Mouse (Mus musculus): ENCODE measurements around the gene Tmem160. TPM values are rescaled to one million over a fixed set of nuclear protein-coding genes. Genes with fewer than 3 reads are reported as not detected.
A peak's percentile ranks its signal among the peaks of the same experiment; 100 is the strongest.

The Tmem160 gene
- total and polyA plus RNA-seq, 2 experiments from 2014 or later: 123 to 154 TPM

DNA sequence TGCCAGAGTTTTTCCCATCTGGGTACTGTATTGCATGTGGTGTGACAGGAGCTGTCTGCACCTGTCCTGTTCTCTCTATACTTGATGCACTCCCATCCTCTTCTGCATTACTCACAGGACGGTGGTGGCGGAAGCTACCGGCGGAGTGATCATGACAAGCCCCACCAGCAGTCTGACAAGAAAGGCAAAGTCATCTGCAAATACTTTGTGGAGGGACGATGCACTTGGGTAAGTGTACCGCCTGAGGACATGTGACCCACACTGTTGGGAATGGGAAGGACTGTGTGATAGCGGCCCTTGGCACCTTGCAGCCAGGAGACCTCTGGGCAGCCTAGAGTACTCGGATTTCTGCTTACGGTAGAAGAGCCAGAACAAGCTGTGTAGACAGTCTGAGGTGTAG is 28.8 kb upstream of the Tmem160 start:
- Histone ChIP-seq H3K4me3 (ENCODE audit: low read depth, low read length) (no peak overlapping the region), H3K4me2 (ENCODE audit: low read depth, low read length) (no peak overlapping the region), H3K27ac (ENCODE audit: low read depth) (no peak overlapping the region), H3K9ac (replicated peaks; ENCODE audit: low read depth, low read length) (no peak overlapping the region), H3K4me1 (ENCODE audit: control insufficient read depth, insufficient read depth) (no peaks in the 10 kb centered on the region), H3K9me3 (replicated peaks; ENCODE audit: control insufficient read depth, low read length) (no peaks in the 10 kb centered on the region), H3K27me3 (ENCODE audit: control insufficient read depth, insufficient read depth, low read length) (no peaks in the 10 kb centered on the region), H3K36me3 (replicated peaks; ENCODE audit: control insufficient read depth, insufficient read depth, low read length) (peaks cover 98% of the 10 kb centered on the region)
- DNase-seq (ENCODE audit: low spot score) (no peak), ATAC-seq (ENCODE audit: insufficient read depth, low read depth) (0 out of 2 replicates have a peak, but pooled peaks have one; percentile 8)
- TF ChIP-seq CTCF (IDR thresholded peaks at IDR 0.05; ENCODE audit: low read depth) (no peak), EP300 (IDR thresholded peaks at IDR 0.05; ENCODE audit: low read depth) (no peak)
- WGBS: 65% methylated on average over 9 of the region's 9 CpGs

DNA sequence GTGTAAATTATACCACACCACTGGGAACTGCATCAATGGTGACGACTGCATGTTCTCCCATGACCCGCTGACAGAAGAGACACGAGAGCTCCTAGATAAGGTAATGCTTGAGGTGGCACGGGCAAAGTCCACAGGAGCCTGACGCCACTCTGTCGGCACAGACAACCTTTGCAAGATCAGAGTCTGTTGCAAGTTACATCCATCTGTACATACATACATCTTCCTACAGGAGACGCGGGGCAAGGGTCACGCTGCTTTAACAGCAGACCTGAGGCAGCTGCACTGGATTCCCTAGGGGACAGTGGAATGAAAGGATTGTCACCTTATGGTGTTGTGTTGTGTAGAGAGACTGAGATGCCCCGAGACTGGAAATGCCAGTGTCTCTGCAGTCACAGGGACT is 26.9 kb upstream of the Tmem160 start:
- no peak overlapping the region for H3K4me2 ChIP-seq (ENCODE audit: low read depth, low read length)
- ATAC-seq (ENCODE audit: insufficient read depth, low read depth): no peak
- no peak overlapping the region for H3K4me3 ChIP-seq (ENCODE audit: low read depth, low read length)
- H3K4me1 ChIP-seq (ENCODE audit: control insufficient read depth, insufficient read depth): no peaks in the 10 kb centered on the region
- no peaks in the 10 kb centered on the region for H3K9me3 ChIP-seq (replicated peaks; ENCODE audit: control insufficient read depth, low read length)
- H3K27me3 ChIP-seq (ENCODE audit: control insufficient read depth, insufficient read depth, low read length): no peaks in the 10 kb centered on the region
- H3K36me3 ChIP-seq (replicated peaks; ENCODE audit: control insufficient read depth, insufficient read depth, low read length): peaks cover 98% of the 10 kb centered on the region
- TF ChIP-seq EP300 (IDR thresholded peaks at IDR 0.05; ENCODE audit: low read depth) (no peak), CTCF (IDR thresholded peaks at IDR 0.05; ENCODE audit: low read depth) (no peak)
- no peak for DNase-seq (ENCODE audit: low spot score)
- WGBS: 74% methylated on average over 10 of the region's 10 CpGs
- no peak overlapping the region for H3K9ac ChIP-seq (replicated peaks; ENCODE audit: low read depth, low read length)
- no peak overlapping the region for H3K27ac ChIP-seq (ENCODE audit: low read depth)

DNA sequence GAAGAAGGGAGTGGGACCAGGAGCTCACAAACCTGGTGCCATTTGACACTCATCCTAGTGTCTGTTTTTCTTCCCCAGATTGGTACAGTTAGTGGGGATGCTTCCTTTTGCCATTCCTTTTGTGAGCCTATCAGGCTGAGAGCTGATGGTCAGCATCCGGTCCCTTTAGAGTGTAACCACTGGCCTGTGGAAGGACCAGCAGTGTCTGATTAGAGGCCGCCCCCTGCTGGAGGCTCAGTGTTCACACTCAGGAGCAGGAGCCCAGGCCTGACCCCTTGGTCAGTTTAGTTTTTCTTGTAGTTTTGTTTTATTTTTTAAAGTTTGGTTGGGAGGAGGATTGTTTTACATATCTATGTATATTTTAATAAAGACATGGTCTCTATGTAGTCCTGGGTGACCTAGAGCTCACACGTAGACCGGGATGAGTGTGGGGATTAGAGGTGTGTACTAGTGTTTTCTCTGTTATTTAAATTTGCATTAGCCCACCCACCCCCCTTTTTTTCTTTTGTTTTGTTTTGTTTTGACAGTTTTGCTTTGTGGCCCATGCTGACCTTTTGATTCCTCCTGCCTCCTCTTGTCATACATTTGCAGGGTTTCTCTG is 26.4 kb upstream of the Tmem160 start:
- no peak overlapping the region for H3K4me3 ChIP-seq (ENCODE audit: low read depth, low read length)
- TF ChIP-seq CTCF (IDR thresholded peaks at IDR 0.05; ENCODE audit: low read depth) (peak; percentile 85), EP300 (IDR thresholded peaks at IDR 0.05; ENCODE audit: low read depth) (no peak)
- H3K27me3 ChIP-seq (ENCODE audit: control insufficient read depth, insufficient read depth, low read length): no peaks in the 10 kb centered on the region
- H3K27ac ChIP-seq (ENCODE audit: low read depth): no peak overlapping the region
- H3K4me1 ChIP-seq (ENCODE audit: control insufficient read depth, insufficient read depth): no peaks in the 10 kb centered on the region
- H3K4me2 ChIP-seq (ENCODE audit: low read depth, low read length): no peak overlapping the region
- ATAC-seq (ENCODE audit: insufficient read depth, low read depth) (peak; percentile 90), DNase-seq (ENCODE audit: low spot score) (peak; percentile 67)
- H3K9ac ChIP-seq (replicated peaks; ENCODE audit: low read depth, low read length): no peak overlapping the region
- H3K36me3 ChIP-seq (replicated peaks; ENCODE audit: control insufficient read depth, insufficient read depth, low read length): peaks cover 98% of the 10 kb centered on the region
- WGBS: 56% methylated on average over 4 of the region's 4 CpGs
- no peaks in the 10 kb centered on the region for H3K9me3 ChIP-seq (replicated peaks; ENCODE audit: control insufficient read depth, low read length)

DNA sequence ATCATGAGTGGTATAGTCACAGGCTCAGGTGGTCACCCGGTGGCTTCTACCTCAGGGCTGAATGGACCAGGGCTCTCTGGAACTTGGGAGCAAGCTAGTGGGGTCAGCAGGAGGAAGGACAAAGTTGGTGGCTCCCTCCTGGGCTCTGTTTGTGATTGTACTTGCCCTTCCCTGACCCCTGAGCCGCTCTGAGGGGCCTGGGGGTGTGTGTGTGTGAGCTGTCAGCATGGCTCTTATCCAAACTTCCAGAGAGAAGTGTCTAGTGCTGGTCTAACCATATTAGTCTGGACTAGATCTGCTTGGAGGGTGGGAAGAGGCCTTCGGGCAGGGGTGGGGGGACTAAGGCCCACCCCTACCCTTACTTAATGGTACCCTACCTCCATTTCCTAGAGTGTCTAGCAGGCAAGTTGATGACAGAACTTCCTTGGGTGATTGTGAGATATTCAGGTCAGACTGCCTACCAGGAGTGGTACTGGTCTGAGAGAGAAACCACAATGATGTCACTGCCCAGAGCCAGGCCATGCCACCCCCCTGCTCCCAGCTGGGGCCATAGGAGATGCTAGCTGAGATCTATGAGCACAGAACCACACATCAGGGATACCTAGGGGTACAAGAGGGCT is 19.1 kb upstream of the Tmem160 start:
- H3K4me2 ChIP-seq (ENCODE audit: low read depth, low read length): no peak overlapping the region
- peak overlapping the region; percentile 61 for H3K27ac ChIP-seq (ENCODE audit: low read depth)
- H3K4me3 ChIP-seq (ENCODE audit: low read depth, low read length): no peak overlapping the region
- no peak for TF ChIP-seq CTCF (IDR thresholded peaks at IDR 0.05; ENCODE audit: low read depth)
- TF ChIP-seq EP300 (IDR thresholded peaks at IDR 0.05; ENCODE audit: low read depth): no peak
- no peak overlapping the region for H3K9ac ChIP-seq (replicated peaks; ENCODE audit: low read depth, low read length)
- peak; percentile 53 for DNase-seq (ENCODE audit: low spot score)
- H3K36me3 ChIP-seq (replicated peaks; ENCODE audit: control insufficient read depth, insufficient read depth, low read length): peaks cover 86% of the 10 kb centered on the region
- H3K27me3 ChIP-seq (ENCODE audit: control insufficient read depth, insufficient read depth, low read length): no peaks in the 10 kb centered on the region
- peak; percentile 80 for ATAC-seq (ENCODE audit: insufficient read depth, low read depth)
- H3K4me1 ChIP-seq (ENCODE audit: control insufficient read depth, insufficient read depth): peaks cover 11% of the 10 kb centered on the region
- H3K9me3 ChIP-seq (replicated peaks; ENCODE audit: control insufficient read depth, low read length): no peaks in the 10 kb centered on the region
- 32% methylated on average over 3 of the region's 3 CpGs for WGBS

DNA sequence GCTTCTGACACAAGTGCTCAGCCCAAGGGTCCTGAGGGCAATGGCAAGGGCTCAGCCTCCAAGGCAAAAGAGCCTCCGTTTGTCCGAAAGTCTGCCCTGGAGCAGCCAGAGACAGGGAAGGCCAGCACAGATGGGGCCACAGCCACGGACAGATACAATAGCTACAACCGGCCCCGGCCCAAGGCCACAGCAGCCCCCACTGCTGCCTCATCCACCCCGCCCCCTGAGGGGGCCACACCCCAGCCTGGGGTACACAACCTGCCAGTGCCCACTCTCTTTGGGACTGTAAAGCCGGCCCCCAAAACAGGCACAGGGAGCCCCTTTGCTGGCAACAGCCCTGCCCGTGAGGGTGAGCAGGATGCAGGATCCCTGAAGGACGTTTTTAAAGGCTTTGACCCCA is 17.5 kb upstream of the Tmem160 start:
- no peak overlapping the region for H3K4me3 ChIP-seq (ENCODE audit: low read depth, low read length)
- no peaks in the 10 kb centered on the region for H3K9me3 ChIP-seq (replicated peaks; ENCODE audit: control insufficient read depth, low read length)
- no peak overlapping the region for H3K4me2 ChIP-seq (ENCODE audit: low read depth, low read length)
- H3K27me3 ChIP-seq (ENCODE audit: control insufficient read depth, insufficient read depth, low read length): no peaks in the 10 kb centered on the region
- DNase-seq (ENCODE audit: low spot score) (no peak), ATAC-seq (ENCODE audit: insufficient read depth, low read depth) (no peak)
- TF ChIP-seq CTCF (IDR thresholded peaks at IDR 0.05; ENCODE audit: low read depth) (no peak), EP300 (IDR thresholded peaks at IDR 0.05; ENCODE audit: low read depth) (no peak)
- H3K4me1 ChIP-seq (ENCODE audit: control insufficient read depth, insufficient read depth): peaks cover 11% of the 10 kb centered on the region
- H3K27ac ChIP-seq (ENCODE audit: low read depth): no peak overlapping the region
- H3K36me3 ChIP-seq (replicated peaks; ENCODE audit: control insufficient read depth, insufficient read depth, low read length): peaks cover 70% of the 10 kb centered on the region
- H3K9ac ChIP-seq (replicated peaks; ENCODE audit: low read depth, low read length): no peak overlapping the region
- 84% methylated on average over 9 of the region's 9 CpGs for WGBS

DNA sequence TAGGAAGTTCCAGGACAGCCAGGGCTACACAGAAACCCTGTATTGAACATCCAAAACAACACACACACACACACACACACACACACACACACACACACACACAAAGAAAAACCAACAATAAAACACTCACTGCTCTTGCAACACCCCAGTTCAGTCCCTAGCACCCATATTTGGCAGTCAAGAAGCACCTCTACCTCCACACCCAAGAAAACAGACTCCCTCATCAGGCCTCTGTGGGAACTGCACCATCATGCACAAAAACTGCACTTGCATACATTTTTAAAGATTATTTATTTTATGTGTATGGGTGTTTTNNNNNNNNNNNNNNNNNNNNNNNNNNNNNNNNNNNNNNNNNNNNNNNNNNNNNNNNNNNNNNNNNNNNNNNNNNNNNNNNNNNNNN is 11.3 kb upstream of the Tmem160 start:
- no peak overlapping the region for H3K27ac ChIP-seq (ENCODE audit: low read depth)
- no peaks in the 10 kb centered on the region for H3K27me3 ChIP-seq (ENCODE audit: control insufficient read depth, insufficient read depth, low read length)
- no peak overlapping the region for H3K9ac ChIP-seq (replicated peaks; ENCODE audit: low read depth, low read length)
- no peak overlapping the region for H3K4me2 ChIP-seq (ENCODE audit: low read depth, low read length)
- peaks cover 5% of the 10 kb centered on the region; the same call in 1 of the 2 replicates for H3K4me1 ChIP-seq (ENCODE audit: control insufficient read depth, insufficient read depth)
- no peak for DNase-seq (ENCODE audit: low spot score)
- peaks cover 10% of the 10 kb centered on the region for H3K36me3 ChIP-seq (replicated peaks; ENCODE audit: control insufficient read depth, insufficient read depth, low read length)
- ATAC-seq (ENCODE audit: insufficient read depth, low read depth): no peak
- no peaks in the 10 kb centered on the region for H3K9me3 ChIP-seq (replicated peaks; ENCODE audit: control insufficient read depth, low read length)
- TF ChIP-seq EP300 (IDR thresholded peaks at IDR 0.05; ENCODE audit: low read depth) (no peak), CTCF (IDR thresholded peaks at IDR 0.05; ENCODE audit: low read depth) (no peak)
- no peak overlapping the region for H3K4me3 ChIP-seq (ENCODE audit: low read depth, low read length)

Data from heart, postnatal 0 days (tissue).